Mouse (Mus musculus) T-helper 1 cell (primary cell): ENCODE results near the gene Tulp1.

Experiments
- in situ Hi-C: fragments of 300-600 bp; cut with MboI, MseI; formaldehyde crosslinking; loops from one replicate; pipeline ENCODE4 v1.15.1; 2025; ENCODE audit warnings: high pct_unique_total_duplicates

Gene Tulp1

DNA sequence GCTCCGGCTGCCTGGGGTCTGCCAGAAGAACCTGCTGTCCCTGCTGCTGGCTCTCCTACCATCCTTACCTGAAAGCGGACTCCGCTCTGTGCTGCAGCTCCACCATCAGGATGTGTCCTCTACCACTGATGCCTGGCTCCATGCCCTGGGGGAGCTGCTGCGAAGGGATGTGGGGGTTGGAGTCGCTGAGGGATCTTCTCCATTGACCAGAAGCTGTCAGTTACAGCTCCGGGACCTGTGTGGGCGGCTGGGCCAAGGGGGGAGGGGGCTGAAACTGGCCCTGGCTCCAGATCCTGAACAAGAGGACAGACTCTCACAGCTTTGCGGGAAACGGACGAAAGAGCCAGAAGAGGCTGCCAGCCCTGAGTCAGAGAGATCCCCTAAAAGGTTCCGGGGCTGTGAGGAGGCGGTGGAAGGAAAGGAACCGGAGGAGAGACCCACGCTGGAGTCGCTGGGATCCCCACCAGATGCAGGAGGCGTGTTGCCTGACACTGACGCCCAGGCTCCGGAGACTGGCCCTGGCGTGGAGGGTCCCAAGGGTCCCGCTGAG, 49.3 kb downstream of the Tulp1 start:
- in situ Hi-C loops = loop anchor here (5.0 kb wide), 1 partner anchor 88 kb away; no protein-coding TSS in a partner anchor

DNA sequence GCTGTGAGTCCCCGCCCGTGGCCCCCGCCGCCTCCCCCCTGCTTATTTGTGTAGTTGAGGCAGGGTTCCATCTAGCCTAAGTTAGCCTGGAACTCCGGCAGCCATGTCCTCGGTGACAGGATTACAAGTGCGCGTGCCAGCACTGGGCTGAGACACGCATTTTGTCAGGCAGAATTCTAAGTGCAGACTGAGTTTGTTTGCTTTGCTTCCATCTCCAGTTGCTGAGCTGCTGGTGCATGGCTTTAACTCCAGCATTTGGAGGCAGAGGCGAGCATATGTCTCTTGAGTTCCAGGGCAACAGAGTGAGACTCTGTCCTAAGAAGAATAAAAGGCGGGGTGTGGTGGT, 51.2 kb downstream of the Tulp1 start:
- in situ Hi-C loops = no loop called here

DNA sequence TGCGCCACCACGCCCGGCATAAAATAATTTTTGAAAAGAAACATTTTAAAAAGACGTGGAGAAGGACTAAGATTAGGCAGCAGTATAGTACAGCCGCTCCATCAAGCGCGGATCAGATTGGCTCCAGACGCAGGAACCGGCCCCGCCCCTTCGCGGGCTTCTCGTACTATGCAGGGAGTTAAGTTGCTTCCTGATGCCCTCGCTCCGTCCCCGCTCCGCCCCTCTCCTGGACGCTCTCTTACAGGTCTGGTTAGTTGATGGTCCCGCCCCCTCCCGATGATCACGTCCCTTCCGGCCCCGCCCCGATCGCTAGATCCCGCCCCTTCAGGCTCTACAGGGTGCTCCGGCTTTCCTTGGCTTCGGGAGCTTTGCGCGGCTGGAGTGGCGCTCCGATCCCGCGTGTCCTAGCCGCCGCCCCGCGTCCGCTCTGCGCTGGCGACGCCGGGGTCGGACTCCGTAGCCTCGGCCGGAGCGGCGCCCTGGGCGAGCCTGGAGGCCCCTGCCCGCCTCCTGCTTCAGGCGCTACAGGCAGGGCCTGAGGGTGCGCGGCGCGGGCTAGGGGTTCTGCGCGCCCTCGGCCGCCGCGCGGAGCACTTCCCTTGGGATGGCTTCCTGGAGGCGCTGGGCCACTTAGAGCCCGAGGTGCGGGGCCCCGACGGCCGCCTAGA, 51.7 kb downstream of the Tulp1 start, which contains the start of gene Fance:
Gene Fance (plus strand): TSS at position 308 of the 668 bp plus-strand sequence.
- in situ Hi-C loops = no loop called here

DNA sequence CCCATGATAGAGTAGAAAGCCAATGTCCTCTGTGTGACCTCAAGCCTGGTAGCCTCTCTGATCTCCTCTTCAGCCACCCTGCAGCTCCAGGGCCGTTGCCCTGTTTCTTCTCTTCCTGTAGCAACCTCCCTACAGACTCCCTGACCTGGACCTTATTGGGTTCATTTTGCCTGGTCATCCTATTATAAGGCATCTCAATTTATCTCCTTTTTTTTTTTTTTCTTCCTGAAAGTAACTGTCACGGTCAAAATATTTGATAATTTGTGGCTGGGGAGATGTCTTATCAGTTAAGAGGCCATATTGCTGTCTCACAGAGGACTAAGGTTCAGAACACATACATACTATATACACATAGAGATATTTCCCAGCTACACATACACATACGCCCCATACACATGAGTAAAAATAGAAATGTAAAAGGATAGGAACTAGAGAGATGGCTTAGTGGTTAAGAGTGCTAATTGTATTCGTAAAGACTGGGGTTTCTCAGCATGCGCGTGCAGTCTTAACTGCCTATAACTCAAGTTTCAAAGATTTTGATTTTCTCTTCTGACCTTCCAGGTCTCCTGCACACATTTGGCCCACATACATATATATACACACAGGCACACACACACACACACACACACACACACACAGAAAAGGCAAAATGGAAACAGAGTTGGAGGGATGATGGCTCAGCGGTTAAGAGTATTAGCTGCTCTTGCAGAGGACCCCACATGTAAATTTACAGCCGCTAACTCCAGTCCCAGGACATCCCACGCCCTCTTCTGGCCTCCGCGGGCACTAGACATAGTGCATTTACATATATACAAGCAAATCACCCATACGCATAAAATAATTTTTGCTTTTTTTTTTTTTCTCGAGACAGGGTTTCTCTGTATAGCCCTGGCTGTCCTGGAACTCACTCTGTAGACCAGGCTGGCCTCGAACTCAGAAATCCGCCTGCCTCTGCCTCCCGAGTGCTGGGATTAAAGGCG, 52.5 kb downstream of the Tulp1 start:
- in situ Hi-C loops = no loop called here

DNA sequence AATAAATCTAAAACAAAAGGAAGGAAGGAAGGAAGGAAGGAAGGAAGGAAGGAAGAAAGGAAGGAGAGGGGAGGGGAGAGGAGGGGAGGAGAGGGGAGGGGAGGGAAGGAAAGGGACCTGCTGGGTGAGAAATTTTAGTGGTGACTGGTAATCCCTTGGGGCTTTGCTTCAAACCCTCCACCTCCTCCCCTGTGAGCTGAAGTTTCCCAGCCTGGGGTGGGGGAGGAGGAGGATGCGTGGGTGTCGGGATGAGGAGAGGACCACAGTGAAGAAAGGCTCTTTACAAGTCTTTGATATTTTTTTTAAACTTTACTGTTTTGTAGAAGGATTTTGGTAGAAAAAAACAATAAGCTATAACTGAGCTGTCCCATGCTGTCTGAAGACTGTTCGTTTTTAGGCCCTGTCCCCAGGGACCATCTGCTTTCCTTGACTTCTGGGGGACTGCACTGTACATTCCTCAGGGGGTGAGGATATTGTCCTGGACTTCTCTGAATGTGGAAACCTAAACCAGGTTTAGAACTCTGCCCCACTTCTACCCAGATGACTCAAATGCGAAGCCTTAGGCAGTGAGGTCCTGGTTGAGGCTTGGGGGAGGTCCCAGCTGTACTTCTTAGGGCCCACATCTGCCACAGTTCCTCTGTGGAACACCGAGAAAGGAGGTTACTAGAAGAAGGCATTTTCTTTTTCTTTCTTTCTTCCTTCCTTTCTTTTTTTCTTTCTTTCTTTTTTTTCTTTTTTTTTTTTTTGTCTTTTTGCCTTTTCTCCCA, 53.5 kb downstream of the Tulp1 start:
- in situ Hi-C loops = no loop called here

DNA sequence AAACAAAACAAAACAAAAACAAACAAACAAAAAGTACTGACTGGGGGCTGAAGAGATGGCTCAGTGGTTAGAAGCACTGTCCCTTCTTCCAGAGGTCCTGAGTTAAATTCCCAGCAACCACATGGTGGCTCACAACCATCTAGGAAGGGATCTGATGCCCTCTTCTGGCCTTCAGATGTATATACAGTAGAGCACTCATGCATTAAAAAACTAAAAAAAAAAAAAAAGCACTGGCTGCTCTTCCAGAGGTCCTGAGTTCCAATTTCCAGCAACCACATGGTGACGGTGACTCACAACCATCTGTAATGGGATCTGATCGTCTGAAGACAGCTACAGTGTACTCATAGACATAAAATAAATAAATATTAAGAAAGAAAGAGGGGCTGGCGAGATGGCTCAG, 54.2 kb downstream of the Tulp1 start:
- in situ Hi-C loops = no loop called here

DNA sequence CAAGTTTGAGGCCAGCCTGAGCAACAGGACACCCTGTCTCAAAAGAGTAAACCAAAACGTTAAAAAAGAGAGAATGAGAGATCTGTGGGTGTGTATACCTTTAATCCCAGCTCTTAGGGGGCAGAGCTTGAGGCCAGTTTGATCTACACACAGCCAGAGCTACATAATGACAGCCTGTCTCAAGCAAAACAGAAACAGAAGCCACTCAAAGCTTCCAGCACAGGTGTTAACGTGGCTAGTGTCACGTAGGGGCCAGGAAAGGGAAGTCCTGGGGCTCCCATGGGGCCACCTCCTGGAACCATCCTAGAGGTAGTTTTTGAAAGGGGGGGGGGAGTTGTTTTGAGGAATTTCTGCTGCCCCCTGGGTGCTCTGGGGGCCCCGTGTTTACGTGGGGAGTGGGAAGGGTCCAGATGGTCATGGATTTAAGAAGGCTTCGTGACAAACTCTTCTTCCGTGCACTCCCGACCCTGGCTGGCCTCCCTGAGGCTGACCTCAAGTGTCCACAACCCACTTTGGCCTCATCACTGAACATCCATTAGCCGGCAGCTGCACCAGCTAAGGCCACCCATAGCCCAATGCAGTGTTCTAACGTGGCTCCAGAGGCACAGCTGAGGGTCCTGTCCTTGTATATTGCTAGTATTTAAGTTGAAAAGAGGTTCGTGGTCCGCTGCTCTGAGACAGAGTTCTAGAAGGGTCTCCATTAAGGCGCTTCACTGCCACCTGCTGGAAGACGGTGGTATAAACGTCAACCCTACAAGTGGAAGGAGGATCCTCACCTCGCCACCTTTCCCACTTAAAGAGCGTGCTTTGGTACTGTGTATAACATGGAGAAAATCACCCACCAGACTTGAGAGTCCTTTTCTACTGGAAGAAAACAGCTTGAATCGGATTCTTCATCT, 56.5 kb downstream of the Tulp1 start:
- in situ Hi-C loops = no loop called here

DNA sequence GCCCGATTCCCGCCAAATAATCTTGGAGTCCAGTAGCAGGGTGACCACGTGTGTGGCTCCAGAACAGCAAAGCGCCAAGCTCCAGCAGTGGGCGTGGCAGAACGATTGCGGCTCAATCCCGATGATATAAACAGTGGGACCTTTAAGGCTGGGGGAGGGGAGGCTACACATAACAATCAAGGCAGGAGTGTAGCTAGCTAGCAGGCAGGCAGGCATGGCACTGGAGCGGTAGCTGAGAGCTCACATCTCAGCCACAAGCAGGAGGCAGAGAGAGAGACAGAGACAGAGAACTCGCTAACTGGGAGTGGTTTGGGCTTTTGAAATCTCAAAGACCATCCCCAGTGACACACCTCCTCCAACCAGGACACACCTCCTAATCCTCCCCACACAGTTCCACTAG, 59.9 kb downstream of the Tulp1 start:
- in situ Hi-C loops = no loop called here
